Mouse (Mus musculus): Measurements from ENCODE around the gene Mgl2. TPM values are rescaled to one million over a fixed set of nuclear protein-coding genes. Genes with fewer than 3 reads are reported as not detected.

Gene Mgl2
- polyA plus RNA-seq, 1 experiment from 2014 or later = 0.31 TPM

- WGBS = 55% methylated on average over 5 of the region's 5 CpGs
- no peak overlapping the region for H3K27ac ChIP-seq
These were observed 42.2 kb downstream of the Mgl2 start for GRCm38 (mm10) chr11:70172298-70172697.

GRCm38 (mm10) chr11:70174491-70174890 is 44.4 kb downstream of the Mgl2 start:
- H3K4me2 ChIP-seq = no peak overlapping the region
- WGBS = 78% methylated on average over 4 of the region's 4 CpGs
- ATAC-seq (replicated peaks; ENCODE audit: low FRiP score) = no peak

More at GRCm38 (mm10) chr11:70172298-70172697, 42.2 kb downstream of the Mgl2 start:
- Histone ChIP-seq H3K36me3 (no peaks in the 10 kb centered on the region), H3K9me3 (replicated peaks) (no peaks in the 10 kb centered on the region), H3K9ac (no peak overlapping the region), H3K4me3 (replicated peaks) (no peak overlapping the region), H3K27me3 (no peaks in the 10 kb centered on the region), H3K4me1 (peaks cover 12% of the 10 kb centered on the region), H3K4me2 (no peak overlapping the region)
- no peak for ATAC-seq (replicated peaks; ENCODE audit: low FRiP score)

DNA sequence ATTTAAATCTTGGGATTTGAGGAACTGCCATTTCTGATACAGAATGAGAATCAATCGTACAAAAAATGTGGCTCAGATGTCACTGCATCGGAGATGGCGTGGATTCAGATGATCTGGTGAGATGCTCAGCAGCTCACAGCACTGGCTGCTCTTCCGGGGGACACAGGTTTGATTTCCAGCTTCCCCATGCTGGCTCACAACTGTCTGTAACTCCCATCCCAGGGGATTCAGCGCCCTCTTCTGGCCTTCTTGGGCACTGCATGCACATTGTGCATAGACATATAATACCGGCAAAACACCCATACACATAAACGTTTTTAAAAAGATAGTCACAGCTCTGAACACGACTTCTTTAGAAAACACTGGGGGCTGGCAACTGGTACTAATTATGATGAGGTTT is 47.5 kb downstream of the Mgl2 start:
- no peaks in the 10 kb centered on the region for H3K4me1 ChIP-seq
- H3K9me3 ChIP-seq (replicated peaks) = no peaks in the 10 kb centered on the region
- 75% methylated on average over 8 of the region's 8 CpGs for WGBS
- H3K36me3 ChIP-seq = no peaks in the 10 kb centered on the region
- H3K4me3 ChIP-seq (replicated peaks) = no peak overlapping the region
- H3K27ac ChIP-seq = no peak overlapping the region
- H3K9ac ChIP-seq = no peak overlapping the region
- no peak overlapping the region for H3K4me2 ChIP-seq
- H3K27me3 ChIP-seq = no peaks in the 10 kb centered on the region; the same call in 1 of the 2 replicates
- ATAC-seq (replicated peaks; ENCODE audit: low FRiP score) = no peak

More at GRCm38 (mm10) chr11:70174491-70174890, 44.4 kb downstream of the Mgl2 start:
- Histone ChIP-seq H3K9me3 (replicated peaks) (no peaks in the 10 kb centered on the region), H3K27me3 (no peaks in the 10 kb centered on the region), H3K27ac (no peak overlapping the region), H3K36me3 (no peaks in the 10 kb centered on the region), H3K9ac (no peak overlapping the region), H3K4me1 (no peaks in the 10 kb centered on the region), H3K4me3 (replicated peaks) (no peak overlapping the region)

GRCm38 (mm10) chr11:70178311-70178710 is 48.2 kb downstream of the Mgl2 start:
- WGBS = 81% methylated on average over 11 of the region's 11 CpGs
- Histone ChIP-seq H3K4me2 (no peak overlapping the region), H3K9me3 (replicated peaks) (no peaks in the 10 kb centered on the region), H3K27me3 (no peaks in the 10 kb centered on the region; the same call in 1 of the 2 replicates), H3K36me3 (no peaks in the 10 kb centered on the region), H3K9ac (no peak overlapping the region), H3K4me1 (no peaks in the 10 kb centered on the region), H3K4me3 (replicated peaks) (no peak overlapping the region), H3K27ac (no peak overlapping the region)
- no peak for ATAC-seq (replicated peaks; ENCODE audit: low FRiP score)

GRCm38 (mm10) chr11:70178756-70179155 is 48.6 kb downstream of the Mgl2 start:
- H3K27ac ChIP-seq = no peak overlapping the region
- no peak for ATAC-seq (replicated peaks; ENCODE audit: low FRiP score)
- H3K9me3 ChIP-seq (replicated peaks) = no peaks in the 10 kb centered on the region
- H3K4me1 ChIP-seq = no peaks in the 10 kb centered on the region
- 81% methylated on average over 11 of the region's 11 CpGs for WGBS
- no peaks in the 10 kb centered on the region for H3K36me3 ChIP-seq
- no peaks in the 10 kb centered on the region; the same call in 1 of the 2 replicates for H3K27me3 ChIP-seq
- no peak overlapping the region for H3K4me2 ChIP-seq
- H3K4me3 ChIP-seq (replicated peaks) = no peak overlapping the region
- no peak overlapping the region for H3K9ac ChIP-seq

DNA sequence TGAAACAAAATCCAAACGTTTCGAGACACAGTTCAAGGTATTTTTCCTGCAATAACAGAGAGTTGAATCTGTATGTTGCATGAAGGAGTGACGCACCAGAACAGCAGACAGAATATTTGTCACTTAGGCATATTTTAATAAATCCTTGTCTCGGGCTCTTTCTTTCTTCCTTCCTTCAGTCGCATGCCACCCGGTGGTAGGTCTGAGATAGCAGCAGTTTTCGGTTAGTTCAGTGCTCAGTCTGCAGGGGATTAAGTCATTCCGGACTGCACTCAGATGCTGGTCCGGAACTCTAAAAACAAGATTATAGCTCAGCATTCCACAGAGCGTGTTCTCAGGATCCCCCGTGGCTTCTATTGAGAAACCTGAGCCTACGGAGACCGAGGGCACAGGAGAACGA is 49.3 kb downstream of the Mgl2 start:
- no peak overlapping the region for H3K4me3 ChIP-seq (replicated peaks)
- no peaks in the 10 kb centered on the region for H3K4me1 ChIP-seq
- H3K9me3 ChIP-seq (replicated peaks) = no peaks in the 10 kb centered on the region
- ATAC-seq (replicated peaks; ENCODE audit: low FRiP score) = no peak
- no peaks in the 10 kb centered on the region for H3K36me3 ChIP-seq
- WGBS = 37% methylated on average over 14 of the region's 14 CpGs
- no peak overlapping the region for H3K9ac ChIP-seq
- no peaks in the 10 kb centered on the region; the same call in 1 of the 2 replicates for H3K27me3 ChIP-seq
- H3K27ac ChIP-seq = no peak overlapping the region
- H3K4me2 ChIP-seq = no peak overlapping the region

DNA sequence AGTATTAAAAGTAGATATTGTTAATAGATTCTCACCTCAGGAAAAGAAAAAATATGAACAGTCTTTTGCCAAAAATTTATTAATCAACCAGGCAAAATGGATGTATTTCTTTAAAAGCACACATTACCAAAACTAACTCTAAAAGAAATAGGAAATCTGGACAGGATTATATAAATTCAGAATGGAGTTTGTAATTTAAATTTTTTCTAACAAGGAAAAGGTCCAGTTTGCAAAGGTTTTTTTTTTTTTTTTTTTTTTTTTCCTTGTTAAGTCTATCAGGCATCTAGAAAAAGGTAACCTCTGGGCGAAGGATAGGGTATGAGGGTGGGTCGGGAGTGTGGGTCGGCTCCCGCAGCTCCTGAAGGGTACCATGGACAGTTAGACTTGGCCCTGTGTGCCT is 50.4 kb downstream of the Mgl2 start:
- H3K9ac ChIP-seq = no peak overlapping the region
- H3K27me3 ChIP-seq = no peaks in the 10 kb centered on the region; the same call in 1 of the 2 replicates
- H3K4me3 ChIP-seq (replicated peaks) = no peak overlapping the region
- ATAC-seq (replicated peaks; ENCODE audit: low FRiP score) = no peak
- 93% methylated on average over 4 of the region's 4 CpGs for WGBS
- no peak overlapping the region for H3K27ac ChIP-seq
- H3K36me3 ChIP-seq = no peaks in the 10 kb centered on the region
- no peaks in the 10 kb centered on the region for H3K9me3 ChIP-seq (replicated peaks)
- no peak overlapping the region for H3K4me2 ChIP-seq
- no peaks in the 10 kb centered on the region for H3K4me1 ChIP-seq

- Histone ChIP-seq H3K27ac (no peak overlapping the region), H3K9ac (no peak overlapping the region), H3K27me3 (peaks cover 3% of the 10 kb centered on the region; the same call in 1 of the 2 replicates), H3K4me2 (no peak overlapping the region), H3K4me1 (no peaks in the 10 kb centered on the region), H3K9me3 (replicated peaks) (no peaks in the 10 kb centered on the region), H3K4me3 (replicated peaks) (no peak overlapping the region), H3K36me3 (no peaks in the 10 kb centered on the region)
- ATAC-seq (replicated peaks; ENCODE audit: low FRiP score) = no peak
- 35% methylated on average over 7 of the region's 7 CpGs for WGBS
These were observed 55.0 kb downstream of the Mgl2 start for GRCm38 (mm10) chr11:70185120-70185519.

Other genes with a start within 250 kb of the Mgl2 start
- gene Kctd11, start 248.9 kb upstream of the Mgl2 start, polyA plus RNA-seq (2015; fragmentation: Nextera tagmentation; extraction: Ambion mirVana) = 9.4 and 10.1 TPM in 2 replicates
- gene Acap1, start 234.8 kb upstream of the Mgl2 start, polyA plus RNA-seq (2015; fragmentation: Nextera tagmentation; extraction: Ambion mirVana) = 0.58 and 0.62 TPM in 2 replicates
- 12.6 and 13.0 TPM in 2 replicates for gene 2810408A11Rik, start 229.3 kb upstream of the Mgl2 start, polyA plus RNA-seq (2015; fragmentation: Nextera tagmentation; extraction: Ambion mirVana)
- 9.3 and 10.8 TPM in 2 replicates for gene Neurl4, start 229.3 kb upstream of the Mgl2 start, polyA plus RNA-seq (2015; fragmentation: Nextera tagmentation; extraction: Ambion mirVana)
- 77.8 and 86.2 TPM in 2 replicates for gene Gps2, start 216.4 kb upstream of the Mgl2 start, polyA plus RNA-seq (2015; fragmentation: Nextera tagmentation; extraction: Ambion mirVana)
- gene Eif5a, start 208.4 kb upstream of the Mgl2 start, polyA plus RNA-seq (2015; fragmentation: Nextera tagmentation; extraction: Ambion mirVana) = 1,729 and 1,795 TPM in 2 replicates
- gene Ybx2, start 194.5 kb upstream of the Mgl2 start, polyA plus RNA-seq (2015; fragmentation: Nextera tagmentation; extraction: Ambion mirVana) = 6.3 and 7.5 TPM in 2 replicates
- 17.3 and 22.1 TPM in 2 replicates for gene Slc2a4, start 182.1 kb upstream of the Mgl2 start, polyA plus RNA-seq (2015; fragmentation: Nextera tagmentation; extraction: Ambion mirVana)
- gene Cldn7, start 165.6 kb upstream of the Mgl2 start, polyA plus RNA-seq (2015; fragmentation: Nextera tagmentation; extraction: Ambion mirVana) = 173 and 178 TPM in 2 replicates
- 31.0 and 31.7 TPM in 2 replicates for gene Ctdnep1, start 149.2 kb upstream of the Mgl2 start, polyA plus RNA-seq (2015; fragmentation: Nextera tagmentation; extraction: Ambion mirVana)
- gene Elp5, start 147.8 kb upstream of the Mgl2 start, polyA plus RNA-seq (2015; fragmentation: Nextera tagmentation; extraction: Ambion mirVana) = 116 and 120 TPM in 2 replicates
- gene Gabarap, start 139.2 kb upstream of the Mgl2 start, polyA plus RNA-seq (2015; fragmentation: Nextera tagmentation; extraction: Ambion mirVana) = 447 and 450 TPM in 2 replicates
- gene Phf23, start 134.6 kb upstream of the Mgl2 start, polyA plus RNA-seq (2015; fragmentation: Nextera tagmentation; extraction: Ambion mirVana) = 75.8 and 78.8 TPM in 2 replicates
- gene Dvl2, start 129.7 kb upstream of the Mgl2 start, polyA plus RNA-seq (2015; fragmentation: Nextera tagmentation; extraction: Ambion mirVana) = 38.2 and 43.2 TPM in 2 replicates
- 78.1 and 83.0 TPM in 2 replicates for gene Acadvl, start 114.9 kb upstream of the Mgl2 start, polyA plus RNA-seq (2015; fragmentation: Nextera tagmentation; extraction: Ambion mirVana)
- 12.9 and 15.2 TPM in 2 replicates for gene Dlg4, start 113.4 kb upstream of the Mgl2 start, polyA plus RNA-seq (2015; fragmentation: Nextera tagmentation; extraction: Ambion mirVana)
- 1.3 and 2.3 TPM in 2 replicates for gene Asgr1, start 76.2 kb upstream of the Mgl2 start, polyA plus RNA-seq (2015; fragmentation: Nextera tagmentation; extraction: Ambion mirVana)
- 0.18 and 0.28 TPM in 2 replicates for gene Asgr2, start 37.7 kb upstream of the Mgl2 start, polyA plus RNA-seq (2015; fragmentation: Nextera tagmentation; extraction: Ambion mirVana)
- 1.8 TPM in 1 of 2 replicates, not detected in the other for gene Clec10a, start 25.9 kb downstream of the Mgl2 start, polyA plus RNA-seq (2015; fragmentation: Nextera tagmentation; extraction: Ambion mirVana)
- 4.3 and 5.8 TPM in 2 replicates for gene Slc16a11, start 82.4 kb downstream of the Mgl2 start, polyA plus RNA-seq (2015; fragmentation: Nextera tagmentation; extraction: Ambion mirVana)
- gene Slc16a13, start 90.7 kb downstream of the Mgl2 start, polyA plus RNA-seq (2015; fragmentation: Nextera tagmentation; extraction: Ambion mirVana) = 13.3 TPM in 2 replicates
- 26.9 and 28.4 TPM in 2 replicates for gene Bcl6b, start 99.5 kb downstream of the Mgl2 start, polyA plus RNA-seq (2015; fragmentation: Nextera tagmentation; extraction: Ambion mirVana)
- gene 0610010K14Rik, start 107.6 kb downstream of the Mgl2 start, polyA plus RNA-seq (2015; fragmentation: Nextera tagmentation; extraction: Ambion mirVana) = 178 and 179 TPM in 2 replicates
- gene Gm21988, start 109.5 kb downstream of the Mgl2 start, polyA plus RNA-seq (2015; fragmentation: Nextera tagmentation; extraction: Ambion mirVana) = 10.4 and 13.0 TPM in 2 replicates
- 203 and 212 TPM in 2 replicates for gene Rnasek, start 109.5 kb downstream of the Mgl2 start, polyA plus RNA-seq (2015; fragmentation: Nextera tagmentation; extraction: Ambion mirVana)
- 5.5 and 6.2 TPM in 2 replicates for gene Alox12, start 125.0 kb downstream of the Mgl2 start, polyA plus RNA-seq (2015; fragmentation: Nextera tagmentation; extraction: Ambion mirVana)
- not detected in 2 replicates for gene Alox12e, start 192.3 kb downstream of the Mgl2 start, polyA plus RNA-seq (2015; fragmentation: Nextera tagmentation; extraction: Ambion mirVana)
- gene Alox15, start 221.7 kb downstream of the Mgl2 start, polyA plus RNA-seq (2015; fragmentation: Nextera tagmentation; extraction: Ambion mirVana) = 1.1 and 2.0 TPM in 2 replicates